Mouse (Mus musculus) lung, embryonic 16.5 days (tissue): Measurements from ENCODE around the gene Aurkb. TPM values are rescaled to one million over a fixed set of nuclear protein-coding genes. Genes with fewer than 3 reads are reported as not detected.

Experiments
- ATAC-seq: fragments of 200-750 bp; cut with Nextera tagmentation; 2 replicates; pipeline ENCODE4 v1.8.0; 2017; ENCODE audit warnings: low read depth, mild to moderate bottlenecking, moderate library complexity
- H3K27ac ChIP-seq: fragments of 300-500 bp; sonication (generic); 2 replicates; pipeline ENCODE4 v1.5.1; 2014; ENCODE audit warnings: mild to moderate bottlenecking, control low read depth, low read length
- H3K27me3 ChIP-seq: fragments of 300-500 bp; sonication (generic); 2 replicates; pipeline ENCODE4 v1.6.1; 2014; ENCODE audit warnings: low read depth, low read length, mixed read lengths; ENCODE audit not compliant: control insufficient read depth, insufficient read depth
- H3K36me3 ChIP-seq: fragments of 300-500 bp; sonication (generic); 2 replicates; pipeline ENCODE4 v1.6.1; 2014; ENCODE audit warnings: low read length; ENCODE audit not compliant: control insufficient read depth, insufficient read depth
- H3K4me1 ChIP-seq: fragments of 300-500 bp; sonication (generic); replicated peaks from 2 replicates; pipeline ENCODE4 v1.6.1; 2014; ENCODE audit warnings: low read length, mixed read lengths; ENCODE audit not compliant: control insufficient read depth, insufficient read depth
- H3K4me2 ChIP-seq: fragments of 300-500 bp; sonication (generic); 2 replicates; pipeline ENCODE4 v1.6.1; 2014; ENCODE audit warnings: low read depth, low read length, control low read depth
- H3K4me3 ChIP-seq: fragments of 300-500 bp; sonication (generic); 2 replicates; pipeline ENCODE4 v1.5.1; 2014; ENCODE audit warnings: mild to moderate bottlenecking, low read length, control low read depth
- H3K9ac ChIP-seq: fragments of 300-500 bp; sonication (generic); 2 replicates; pipeline ENCODE4 v1.6.1; 2014; ENCODE audit warnings: low read length, control low read depth
- H3K9me3 ChIP-seq: fragments of 300-500 bp; sonication (generic); 2 replicates; pipeline ENCODE4 v1.6.1; 2016; ENCODE audit warnings: low read length; ENCODE audit not compliant: control insufficient read depth
- WGBS: fragments of 180-500 bp; shearing (Covaris S2); extraction: QIAGEN DNeasy Blood & Tissue Kit; methylation state at CpG from one replicate; pipeline ENCODE4 v1.1.7; 2014; 5-methylcytosine and 5-hydroxymethylcytosine counted together
- polyA plus RNA-seq: library from polyadenylated mRNA; unstranded; fragments of >200 nt; fragmentation: Nextera tagmentation; extraction: Ambion mirVana; gene quantifications from 2 replicates; pipeline ENCODE4 v1.2.1, GENCODE M21; 2015

Gene Aurkb
- polyA plus RNA-seq, 1 experiment from 2014 or later: 189 TPM

GRCm38 (mm10) chr11:69050748-69051147, 5.3 kb downstream of the Aurkb start:
- no peak overlapping the region for H3K27ac ChIP-seq
- 77% methylated on average over 8 of the region's 8 CpGs for WGBS

GRCm38 (mm10) chr11:69051771-69052170, 6.3 kb downstream of the Aurkb start:
- Histone ChIP-seq H3K9ac (no peak overlapping the region), H3K4me2 (no peak overlapping the region), H3K9me3 (no peaks in the 10 kb centered on the region), H3K36me3 (peaks cover 16% of the 10 kb centered on the region), H3K27ac (no peak overlapping the region), H3K4me3 (no peak overlapping the region), H3K27me3 (no peaks in the 10 kb centered on the region), H3K4me1 (peaks cover 13% of the 10 kb centered on the region)
- ATAC-seq: no peak
- 61% methylated on average over 4 of the region's 4 CpGs for WGBS

More at GRCm38 (mm10) chr11:69050748-69051147, 5.3 kb downstream of the Aurkb start:
- no peaks in the 10 kb centered on the region for H3K27me3 ChIP-seq
- H3K4me3 ChIP-seq: no peak overlapping the region
- H3K4me2 ChIP-seq: no peak overlapping the region
- no peak for ATAC-seq
- no peaks in the 10 kb centered on the region for H3K9me3 ChIP-seq
- peaks cover 18% of the 10 kb centered on the region for H3K4me1 ChIP-seq
- no peak overlapping the region for H3K9ac ChIP-seq
- peaks cover 16% of the 10 kb centered on the region for H3K36me3 ChIP-seq

- 81% methylated on average over 2 of the region's 2 CpGs for WGBS
- no peak overlapping the region for H3K9ac ChIP-seq
These were observed 7.5 kb downstream of the Aurkb start for GRCm38 (mm10) chr11:69052824-69053421.

GRCm38 (mm10) chr11:69053848-69054247, 8.4 kb downstream of the Aurkb start:
- H3K4me3 ChIP-seq: no peak overlapping the region
- H3K27me3 ChIP-seq: no peaks in the 10 kb centered on the region
- H3K4me1 ChIP-seq: peaks cover 5% of the 10 kb centered on the region
- no peak overlapping the region for H3K9ac ChIP-seq
- H3K27ac ChIP-seq: no peak overlapping the region
- H3K9me3 ChIP-seq: no peaks in the 10 kb centered on the region
- H3K36me3 ChIP-seq: peaks cover 11% of the 10 kb centered on the region
- no peak overlapping the region for H3K4me2 ChIP-seq
- 59% methylated on average over 3 of the region's 3 CpGs for WGBS
- no peak for ATAC-seq

More at GRCm38 (mm10) chr11:69052824-69053421, 7.5 kb downstream of the Aurkb start:
- H3K4me1 ChIP-seq: peaks cover 4% of the 10 kb centered on the region; the same call in 1 of the 2 replicates
- no peaks in the 10 kb centered on the region for H3K27me3 ChIP-seq
- H3K4me2 ChIP-seq: no peak overlapping the region
- no peaks in the 10 kb centered on the region for H3K9me3 ChIP-seq
- H3K4me3 ChIP-seq: no peak overlapping the region
- H3K27ac ChIP-seq: no peak overlapping the region
- no peak for ATAC-seq
- peaks cover 16% of the 10 kb centered on the region for H3K36me3 ChIP-seq

- peak overlapping the region; percentile 81 for H3K27ac ChIP-seq
- H3K4me2 ChIP-seq: peak overlapping the region; percentile 81
- no peaks in the 10 kb centered on the region for H3K9me3 ChIP-seq
- 54% methylated on average over 2 of the region's 2 CpGs for WGBS
- no peaks in the 10 kb centered on the region for H3K27me3 ChIP-seq
- no peak for ATAC-seq
- H3K4me1 ChIP-seq: peaks cover 18% of the 10 kb centered on the region
- H3K4me3 ChIP-seq: peak overlapping the region; percentile 78
- no peaks in the 10 kb centered on the region for H3K36me3 ChIP-seq
- H3K9ac ChIP-seq: peak overlapping the region; percentile 67
These were observed 12.8 kb downstream of the Aurkb start for GRCm38 (mm10) chr11:69058265-69058664.

GRCm38 (mm10) chr11:69058729-69059356, 13.4 kb downstream of the Aurkb start:
- peaks cover 18% of the 10 kb centered on the region for H3K4me1 ChIP-seq
- ATAC-seq: peak; percentile 8
- peak overlapping the region; percentile 81 for H3K27ac ChIP-seq
- H3K27me3 ChIP-seq: no peaks in the 10 kb centered on the region
- WGBS: 1% methylated on average over 19 of the region's 19 CpGs
- H3K9me3 ChIP-seq: no peaks in the 10 kb centered on the region
- H3K4me3 ChIP-seq: peak overlapping the region; percentile 78
- H3K4me2 ChIP-seq: peak overlapping the region; percentile 81
- peak overlapping the region; percentile 67 for H3K9ac ChIP-seq
- no peaks in the 10 kb centered on the region for H3K36me3 ChIP-seq

- Histone ChIP-seq H3K9ac (peak within 1 kb of the TSS; percentile 86), H3K4me3 (peak within 1 kb of the TSS; percentile 78), H3K27me3 (no peaks in the 10 kb centered on the region), H3K36me3 (no peaks in the 10 kb centered on the region), H3K9me3 (no peaks in the 10 kb centered on the region), H3K4me2 (peak within 1 kb of the TSS; percentile 83), H3K27ac (peak within 1 kb of the TSS; percentile 95), H3K4me1 (peaks cover 19% of the 10 kb centered on the region)
- under 1% methylated on average over 61 of the region's 64 CpGs for WGBS
- peak; percentile 92 for ATAC-seq
These were observed 14.0 kb downstream of the Aurkb start, which contains the start of gene Borcs6 for GRCm38 (mm10) chr11:69059357-69059974. Borcs6 (plus strand) TSS chr11:69059717.

GRCm38 (mm10) chr11:69059975-69060411, 14.5 kb downstream of the Aurkb start:
- no peaks in the 10 kb centered on the region for H3K36me3 ChIP-seq
- H3K9ac ChIP-seq: peak overlapping the region; percentile 86
- 0% methylated on average over 49 of the region's 49 CpGs for WGBS
- peaks cover 21% of the 10 kb centered on the region for H3K4me1 ChIP-seq
- ATAC-seq: peak; percentile 10
- peak overlapping the region; percentile 83 for H3K4me2 ChIP-seq
- peak overlapping the region; percentile 95 for H3K27ac ChIP-seq
- H3K9me3 ChIP-seq: no peaks in the 10 kb centered on the region
- H3K4me3 ChIP-seq: peak overlapping the region; percentile 78
- H3K27me3 ChIP-seq: no peaks in the 10 kb centered on the region
